Mouse (Mus musculus): ENCODE data around the gene Cfap69. TPM values are rescaled to one million over a fixed set of nuclear protein-coding genes. Genes with fewer than 3 reads are reported as not detected.
"Not testable (repeated sequence)": the region's sequence is repeated elsewhere in the genome, so short reads cannot be mapped to it uniquely, and the experiment has no call there.

The Cfap69 gene
- polyA plus RNA-seq, 1 experiment from 2014 or later = 8.3 TPM

DNA sequence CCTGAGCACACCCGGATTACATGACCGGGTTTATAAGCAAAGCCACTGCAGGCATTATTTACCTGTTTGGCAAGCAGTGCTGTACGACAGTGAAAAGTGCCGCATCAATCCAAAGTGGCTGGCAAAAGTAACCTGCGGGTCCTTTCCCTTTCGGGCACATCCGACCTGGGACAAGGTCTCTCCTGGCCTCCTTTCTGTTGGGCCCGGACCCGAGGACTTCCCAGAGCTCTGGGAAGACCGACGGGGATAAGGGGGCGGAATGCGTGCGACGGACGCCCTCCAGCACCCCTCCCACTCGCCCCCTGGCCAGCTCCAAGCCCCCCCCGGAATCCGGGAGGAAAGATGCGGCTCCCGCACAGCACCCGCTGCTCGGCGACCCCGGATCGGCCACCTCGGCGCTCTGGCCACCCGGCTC, 29.5 kb upstream of the Cfap69 start:
- no peaks in the 10 kb centered on the region for H3K9me3 ChIP-seq (ENCODE audit: control insufficient read depth, low read length)
- peak overlapping the region; percentile 39 for H3K27ac ChIP-seq (ENCODE audit: low read depth, low read length)
- no peaks in the 10 kb centered on the region for H3K27me3 ChIP-seq (replicated peaks; ENCODE audit: control insufficient read depth, insufficient read depth, low read length)
- WGBS = 1% methylated on average over 16 of the region's 29 CpGs
- peak overlapping the region; percentile 88 for H3K4me3 ChIP-seq (ENCODE audit: low read length)
- H3K4me2 ChIP-seq (ENCODE audit: low read length) = peak overlapping the region; percentile 63
- peak overlapping the region; percentile 93 for H3K9ac ChIP-seq (ENCODE audit: low read depth, low read length)
- 0 out of 2 replicates have a peak, but pooled peaks cover 4% of the 10 kb centered on the region for H3K4me1 ChIP-seq (ENCODE audit: control insufficient read depth, insufficient read depth, low read depth, low read length)
- no peaks in the 10 kb centered on the region for H3K36me3 ChIP-seq (ENCODE audit: control insufficient read depth, insufficient read depth, low read length)
- ATAC-seq = peak; percentile 77

DNA sequence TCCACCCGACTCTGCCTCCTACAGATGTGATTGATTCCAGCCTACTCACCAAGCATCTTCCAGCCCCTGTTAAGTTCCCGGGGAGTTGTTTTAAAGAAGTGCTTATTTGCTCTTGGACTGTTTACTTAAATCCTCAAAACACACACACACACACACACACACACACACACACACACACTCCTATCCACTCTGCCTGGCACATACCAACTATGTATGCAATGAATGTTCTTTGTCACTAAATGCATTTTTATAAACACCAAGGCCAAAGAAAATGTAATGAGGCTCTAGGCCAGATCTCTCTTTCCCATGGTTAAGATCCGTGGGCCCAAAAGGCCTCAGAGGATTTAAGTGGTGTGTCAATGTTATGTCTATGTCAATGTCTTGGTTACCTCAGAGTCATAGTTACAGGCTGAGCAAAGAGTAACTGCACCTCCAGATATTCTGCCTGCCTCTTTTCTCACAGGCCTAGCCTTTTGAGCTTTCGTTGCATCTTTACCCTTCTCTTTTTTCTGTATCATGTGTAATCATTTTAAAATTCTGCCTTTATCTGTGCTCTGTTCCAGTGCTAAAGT, 28.2 kb upstream of the Cfap69 start:
- no peaks in the 10 kb centered on the region for H3K36me3 ChIP-seq (ENCODE audit: control insufficient read depth, insufficient read depth, low read length)
- H3K27ac ChIP-seq (ENCODE audit: low read depth, low read length) = no peak overlapping the region
- H3K4me1 ChIP-seq (ENCODE audit: control insufficient read depth, insufficient read depth, low read depth, low read length) = 0 out of 2 replicates have a peak, but pooled peaks cover 4% of the 10 kb centered on the region
- no peaks in the 10 kb centered on the region for H3K27me3 ChIP-seq (replicated peaks; ENCODE audit: control insufficient read depth, insufficient read depth, low read length)
- no peaks in the 10 kb centered on the region for H3K9me3 ChIP-seq (ENCODE audit: control insufficient read depth, low read length)
- H3K9ac ChIP-seq (ENCODE audit: low read depth, low read length) = no peak overlapping the region
- H3K4me2 ChIP-seq (ENCODE audit: low read length) = no peak overlapping the region; the same call in 1 of the 2 replicates
- no peak overlapping the region for H3K4me3 ChIP-seq (ENCODE audit: low read length)
- no peak for ATAC-seq
- WGBS = 67% methylated on average over 4 of the region's 4 CpGs

DNA sequence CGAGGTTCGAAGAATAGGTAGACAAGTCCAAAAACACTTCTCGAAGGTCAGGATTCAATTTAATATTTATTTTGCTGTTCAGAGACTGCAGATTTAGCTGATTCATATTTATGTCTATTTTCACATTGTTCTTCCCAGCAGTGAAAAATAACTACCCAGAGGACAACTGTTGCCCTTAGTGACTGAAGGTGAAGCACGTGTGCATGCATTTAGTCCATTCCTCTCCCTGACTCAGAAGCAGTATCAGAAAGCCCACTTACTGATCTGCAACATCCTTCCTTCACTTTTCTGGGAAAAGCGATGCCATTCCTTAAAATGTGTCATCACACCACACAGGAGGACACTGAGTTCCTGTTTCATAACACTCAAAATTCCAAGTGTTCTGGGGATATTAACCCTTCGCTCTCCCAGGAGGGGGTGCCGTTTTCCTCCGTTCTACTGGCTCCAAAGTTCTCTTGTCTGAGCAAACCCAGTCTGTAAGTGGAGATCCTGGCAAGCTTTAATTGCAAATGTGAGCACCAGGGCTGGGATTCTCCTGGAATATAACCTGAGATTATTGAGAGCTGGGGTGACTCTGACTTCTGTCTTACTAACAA, 25.0 kb upstream of the Cfap69 start:
- no peak for ATAC-seq
- Histone ChIP-seq H3K27me3 (replicated peaks; ENCODE audit: control insufficient read depth, insufficient read depth, low read length) (no peaks in the 10 kb centered on the region), H3K4me1 (ENCODE audit: control insufficient read depth, insufficient read depth, low read depth, low read length) (0 out of 2 replicates have a peak, but pooled peaks cover 4% of the 10 kb centered on the region), H3K9me3 (ENCODE audit: control insufficient read depth, low read length) (no peaks in the 10 kb centered on the region), H3K4me3 (ENCODE audit: low read length) (no peak overlapping the region), H3K27ac (ENCODE audit: low read depth, low read length) (no peak overlapping the region), H3K4me2 (ENCODE audit: low read length) (no peak overlapping the region), H3K9ac (ENCODE audit: low read depth, low read length) (no peak overlapping the region), H3K36me3 (ENCODE audit: control insufficient read depth, insufficient read depth, low read length) (no peaks in the 10 kb centered on the region)
- 81% methylated on average over 8 of the region's 8 CpGs for WGBS

DNA sequence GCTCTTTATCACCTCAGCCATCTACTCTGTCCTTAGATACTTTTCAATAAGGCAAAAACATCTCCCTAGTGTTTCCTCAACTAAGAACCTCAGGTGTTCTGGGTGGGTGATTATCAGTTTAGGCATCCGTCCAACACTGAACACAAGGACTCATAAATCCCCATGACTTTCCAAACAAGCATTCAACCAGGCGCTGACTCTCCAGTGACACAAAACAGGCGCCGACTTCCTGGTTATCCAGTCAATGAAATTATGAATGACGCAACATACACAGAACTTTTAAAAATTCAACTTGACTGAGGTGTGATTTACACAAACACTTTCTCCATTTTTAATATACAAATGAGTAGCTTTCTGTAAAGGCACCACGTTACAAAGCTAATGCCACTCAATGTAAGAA, 24.2 kb upstream of the Cfap69 start:
- Histone ChIP-seq H3K9me3 (ENCODE audit: control insufficient read depth, low read length) (no peaks in the 10 kb centered on the region), H3K4me1 (ENCODE audit: control insufficient read depth, insufficient read depth, low read depth, low read length) (0 out of 2 replicates have a peak, but pooled peaks cover 4% of the 10 kb centered on the region), H3K27ac (ENCODE audit: low read depth, low read length) (no peak overlapping the region), H3K36me3 (ENCODE audit: control insufficient read depth, insufficient read depth, low read length) (no peaks in the 10 kb centered on the region), H3K9ac (ENCODE audit: low read depth, low read length) (no peak overlapping the region), H3K4me3 (ENCODE audit: low read length) (no peak overlapping the region), H3K27me3 (replicated peaks; ENCODE audit: control insufficient read depth, insufficient read depth, low read length) (no peaks in the 10 kb centered on the region), H3K4me2 (ENCODE audit: low read length) (no peak overlapping the region)
- no peak for ATAC-seq
- 82% methylated on average over 6 of the region's 6 CpGs for WGBS

DNA sequence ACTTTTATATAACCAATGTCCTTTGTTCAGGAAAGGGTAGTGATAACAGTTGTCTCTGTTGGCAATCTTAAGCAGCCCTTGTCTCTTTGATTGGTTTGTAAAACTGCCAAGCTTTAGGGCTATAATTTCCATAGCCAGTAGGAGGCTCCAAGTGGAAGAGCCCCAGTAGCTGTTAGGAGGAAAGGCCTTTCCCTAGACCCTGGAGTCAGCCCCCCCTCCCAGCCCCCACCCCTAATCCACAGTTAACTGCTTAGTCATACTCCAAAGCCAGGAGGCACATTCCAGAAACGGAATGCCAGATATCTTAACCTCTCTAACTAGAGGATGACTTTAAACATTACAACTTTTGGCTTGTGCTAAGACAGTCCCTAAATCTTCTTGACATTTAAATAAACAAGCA, 22.9 kb upstream of the Cfap69 start:
- no peaks in the 10 kb centered on the region for H3K4me1 ChIP-seq (ENCODE audit: control insufficient read depth, insufficient read depth, low read depth, low read length)
- H3K9ac ChIP-seq (ENCODE audit: low read depth, low read length) = no peak overlapping the region
- H3K36me3 ChIP-seq (ENCODE audit: control insufficient read depth, insufficient read depth, low read length) = no peaks in the 10 kb centered on the region
- H3K9me3 ChIP-seq (ENCODE audit: control insufficient read depth, low read length) = no peaks in the 10 kb centered on the region
- WGBS = 32% methylated on average over 1 of the region's 1 CpGs
- H3K4me3 ChIP-seq (ENCODE audit: low read length) = no peak overlapping the region
- H3K27ac ChIP-seq (ENCODE audit: low read depth, low read length) = no peak overlapping the region
- no peak for ATAC-seq
- H3K27me3 ChIP-seq (replicated peaks; ENCODE audit: control insufficient read depth, insufficient read depth, low read length) = no peaks in the 10 kb centered on the region
- no peak overlapping the region for H3K4me2 ChIP-seq (ENCODE audit: low read length)

DNA sequence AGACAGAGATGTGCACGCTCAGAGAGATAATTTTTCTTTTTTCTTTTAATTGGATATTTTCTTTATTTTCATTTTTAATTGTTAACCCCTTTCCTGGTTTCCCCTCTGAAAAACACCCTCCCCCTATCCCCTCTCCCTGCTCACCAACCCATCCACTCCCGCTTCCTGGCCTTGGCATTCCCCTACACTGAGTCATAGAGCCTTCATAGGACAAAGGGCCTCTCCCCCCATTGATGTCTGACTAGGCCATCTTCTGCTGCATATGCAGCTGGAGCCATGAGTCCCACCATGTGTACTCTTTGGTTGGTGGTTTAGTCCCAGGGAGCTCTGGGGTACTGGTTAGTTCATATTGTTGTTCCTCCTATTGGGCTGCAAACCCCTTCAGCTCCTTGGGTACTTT, 20.9 kb upstream of the Cfap69 start:
- not testable (repeated sequence) for H3K4me2 ChIP-seq (ENCODE audit: low read length); H3K27ac ChIP-seq (ENCODE audit: low read depth, low read length); H3K9ac ChIP-seq (ENCODE audit: low read depth, low read length); H3K4me3 ChIP-seq (ENCODE audit: low read length); H3K9me3 ChIP-seq (ENCODE audit: control insufficient read depth, low read length); H3K27me3 ChIP-seq (replicated peaks; ENCODE audit: control insufficient read depth, insufficient read depth, low read length); H3K4me1 ChIP-seq (ENCODE audit: control insufficient read depth, insufficient read depth, low read depth, low read length); H3K36me3 ChIP-seq (ENCODE audit: control insufficient read depth, insufficient read depth, low read length); ATAC-seq
- WGBS = 85% methylated on average over 2 of the region's 2 CpGs

DNA sequence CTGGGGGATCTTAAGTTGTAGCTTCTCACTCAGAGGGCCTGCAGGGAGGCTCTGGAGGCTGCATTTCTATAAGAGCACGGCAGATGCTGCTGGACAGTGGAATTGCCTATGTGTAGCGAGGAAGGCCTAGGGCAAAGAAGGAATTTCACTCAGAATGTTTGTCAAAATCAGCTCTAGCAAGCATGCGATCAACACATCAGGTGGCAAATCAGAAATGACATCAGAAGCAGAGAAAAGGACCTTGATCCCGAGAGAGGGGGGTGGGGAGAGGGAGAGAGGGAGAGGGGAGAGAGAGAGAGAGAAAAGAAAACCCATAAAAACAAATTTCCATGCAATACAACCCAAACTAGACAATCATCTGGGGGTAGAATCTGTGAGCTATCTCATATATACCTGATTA, 19.3 kb upstream of the Cfap69 start:
- Histone ChIP-seq H3K36me3 (ENCODE audit: control insufficient read depth, insufficient read depth, low read length) (no peaks in the 10 kb centered on the region), H3K4me1 (ENCODE audit: control insufficient read depth, insufficient read depth, low read depth, low read length) (no peaks in the 10 kb centered on the region), H3K27ac (ENCODE audit: low read depth, low read length) (no peak overlapping the region), H3K9me3 (ENCODE audit: control insufficient read depth, low read length) (no peaks in the 10 kb centered on the region), H3K4me3 (ENCODE audit: low read length) (no peak overlapping the region), H3K27me3 (replicated peaks; ENCODE audit: control insufficient read depth, insufficient read depth, low read length) (no peaks in the 10 kb centered on the region), H3K4me2 (ENCODE audit: low read length) (no peak overlapping the region), H3K9ac (ENCODE audit: low read depth, low read length) (no peak overlapping the region)
- ATAC-seq = no peak
- WGBS = 74% methylated on average over 4 of the region's 4 CpGs

DNA sequence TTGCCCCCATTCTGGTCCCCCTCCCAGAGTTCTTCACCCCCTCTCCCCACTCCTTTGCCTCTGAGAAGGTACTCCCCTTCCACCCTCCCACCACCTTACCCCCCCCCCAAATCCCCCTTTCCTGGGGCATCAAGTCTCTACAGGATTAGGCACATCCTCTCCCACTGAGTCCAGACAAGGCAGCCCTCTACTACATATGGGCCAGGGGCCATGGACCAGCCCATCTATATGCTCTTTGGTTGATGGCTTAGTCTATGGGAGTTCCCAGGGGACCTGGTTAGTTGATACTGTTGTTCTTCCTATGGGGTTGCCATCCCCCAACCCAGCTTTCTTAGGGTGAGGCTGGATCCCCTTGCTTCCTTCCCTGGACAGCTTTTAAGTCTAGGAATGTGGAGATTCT, 15.4 kb upstream of the Cfap69 start:
- Histone ChIP-seq H3K4me1 (ENCODE audit: control insufficient read depth, insufficient read depth, low read depth, low read length) (no peaks in the 10 kb centered on the region), H3K27me3 (replicated peaks; ENCODE audit: control insufficient read depth, insufficient read depth, low read length) (no peaks in the 10 kb centered on the region), H3K9me3 (ENCODE audit: control insufficient read depth, low read length) (no peaks in the 10 kb centered on the region), H3K9ac (ENCODE audit: low read depth, low read length) (no peak overlapping the region), H3K4me3 (ENCODE audit: low read length) (no peak overlapping the region), H3K4me2 (ENCODE audit: low read length) (no peak overlapping the region), H3K27ac (ENCODE audit: low read depth, low read length) (no peak overlapping the region), H3K36me3 (ENCODE audit: control insufficient read depth, insufficient read depth, low read length) (peaks cover 11% of the 10 kb centered on the region)
- ATAC-seq = no peak

DNA sequence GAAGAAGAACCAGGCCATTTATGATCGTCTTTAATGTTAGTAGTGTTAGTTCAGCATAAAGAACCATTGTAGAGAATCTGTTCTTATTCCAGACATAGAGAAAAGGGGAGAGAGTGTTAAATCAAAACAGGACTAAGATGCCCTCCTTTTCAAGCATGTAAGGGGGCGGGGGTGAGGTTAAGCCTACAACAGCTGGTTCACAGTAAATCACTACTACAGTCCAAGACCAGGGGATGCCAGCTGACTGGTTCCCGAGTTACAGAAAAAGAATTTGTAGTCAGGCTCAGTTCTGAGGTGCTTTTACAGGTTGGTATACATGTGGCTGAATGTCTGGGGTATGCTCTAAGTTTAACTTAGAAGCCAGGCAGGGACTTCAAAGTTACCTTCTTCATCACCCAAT, 12.0 kb upstream of the Cfap69 start:
- no peaks in the 10 kb centered on the region for H3K27me3 ChIP-seq (replicated peaks; ENCODE audit: control insufficient read depth, insufficient read depth, low read length)
- 81% methylated on average over 3 of the region's 3 CpGs for WGBS
- ATAC-seq = no peak
- no peak overlapping the region for H3K4me3 ChIP-seq (ENCODE audit: low read length)
- H3K36me3 ChIP-seq (ENCODE audit: control insufficient read depth, insufficient read depth, low read length) = peaks cover 13% of the 10 kb centered on the region
- no peak overlapping the region for H3K9ac ChIP-seq (ENCODE audit: low read depth, low read length)
- H3K27ac ChIP-seq (ENCODE audit: low read depth, low read length) = no peak overlapping the region
- H3K4me2 ChIP-seq (ENCODE audit: low read length) = no peak overlapping the region
- H3K4me1 ChIP-seq (ENCODE audit: control insufficient read depth, insufficient read depth, low read depth, low read length) = no peaks in the 10 kb centered on the region
- no peaks in the 10 kb centered on the region for H3K9me3 ChIP-seq (ENCODE audit: control insufficient read depth, low read length)
